Mouse (Mus musculus) cerebellum, adult 18-20 months (tissue): ENCODE data around the gene Ppp2r5c.

Source experiments
- DNase-seq, 2 experiments: peaks; one replicate each; pipeline ENCODE4 v3.0.0; 2021

The Ppp2r5c gene

GRCm38 (mm10) chr12:110563383-110563782, 116.5 kb downstream of the Ppp2r5c start:
- DNase-seq = no peak

GRCm38 (mm10) chr12:110564848-110565247, 117.9 kb downstream of the Ppp2r5c start:
- DNase-seq = no peak

- DNase-seq = no peak
Measured at GRCm38 (mm10) chr12:110566366-110566765, 119.4 kb downstream of the Ppp2r5c start.

- DNase-seq = no peak
Measured at GRCm38 (mm10) chr12:110571050-110571449, 124.1 kb downstream of the Ppp2r5c start.

- no peak for DNase-seq
Measured at GRCm38 (mm10) chr12:110572351-110572750, 125.4 kb downstream of the Ppp2r5c start.

- no peak for DNase-seq
Measured at GRCm38 (mm10) chr12:110573635-110574034, 126.7 kb downstream of the Ppp2r5c start.

- no peak for DNase-seq
Measured at GRCm38 (mm10) chr12:110575926-110576325, 129.0 kb downstream of the Ppp2r5c start.

GRCm38 (mm10) chr12:110578333-110578732, 131.4 kb downstream of the Ppp2r5c start:
- no peak for DNase-seq

- DNase-seq = no peak
Measured at GRCm38 (mm10) chr12:110588622-110589021, 141.7 kb downstream of the Ppp2r5c start.

GRCm38 (mm10) chr12:110590804-110591259, 143.9 kb downstream of the Ppp2r5c start:
- DNase-seq = no peak

GRCm38 (mm10) chr12:110591260-110591883, 144.5 kb downstream of the Ppp2r5c start:
- peak; percentile 99 for DNase-seq

GRCm38 (mm10) chr12:110598527-110598926, 151.6 kb downstream of the Ppp2r5c start:
- peak; percentile 75 to 80 for DNase-seq

- DNase-seq = no peak
Measured at GRCm38 (mm10) chr12:110599791-110600190, 152.9 kb downstream of the Ppp2r5c start.

- no peak for DNase-seq
Measured at GRCm38 (mm10) chr12:110600225-110600991, 153.5 kb downstream of the Ppp2r5c start.

GRCm38 (mm10) chr12:110601241-110602218, 154.6 kb downstream of the Ppp2r5c start, which contains the start of gene Dync1h1:
Gene Dync1h1, plus strand, starts transcription at chr12:110601452.
- DNase-seq = peak; percentile 94 to 97

- DNase-seq = no peak
Measured at GRCm38 (mm10) chr12:110606161-110606560, 159.2 kb downstream of the Ppp2r5c start.

- DNase-seq = no peak
Measured at GRCm38 (mm10) chr12:110606676-110607075, 159.8 kb downstream of the Ppp2r5c start.

GRCm38 (mm10) chr12:110608460-110609152, 161.7 kb downstream of the Ppp2r5c start:
- peak; percentile 67 to 80 for DNase-seq

- no peak for DNase-seq
Measured at GRCm38 (mm10) chr12:110609153-110609497, 162.2 kb downstream of the Ppp2r5c start.

- DNase-seq = no peak
Measured at GRCm38 (mm10) chr12:110610713-110611112, 163.8 kb downstream of the Ppp2r5c start.

- DNase-seq = no peak
Measured at GRCm38 (mm10) chr12:110630056-110630455, 183.1 kb downstream of the Ppp2r5c start.
